Mouse (Mus musculus) hindbrain, embryonic 10.5 days (tissue): ENCODE data around the gene Unc50. TPM values are rescaled to one million over a fixed set of nuclear protein-coding genes. Genes with fewer than 3 reads are reported as not detected.

Experiments used
- DNase-seq: peaks from one replicate; pipeline ENCODE4 v3.0.0-alpha.2; 2017; ENCODE audit warnings: low spot score
- H3K27ac ChIP-seq: fragments of 300-500 bp; sonication (generic); 2 replicates; pipeline ENCODE4 v1.5.1; 2016; ENCODE audit warnings: mild to moderate bottlenecking, moderate library complexity
- H3K27me3 ChIP-seq: fragments of 300-500 bp; sonication (generic); 2 replicates; pipeline ENCODE4 v1.6.1; 2016; ENCODE audit warnings: mild to moderate bottlenecking; ENCODE audit not compliant: poor library complexity, insufficient read depth, severe bottlenecking
- H3K36me3 ChIP-seq: fragments of 300-500 bp; sonication (generic); 2 replicates; pipeline ENCODE4 v1.6.1; 2016; ENCODE audit warnings: mild to moderate bottlenecking, moderate library complexity
- H3K4me1 ChIP-seq: fragments of 300-500 bp; sonication (generic); replicated peaks from 2 replicates; pipeline ENCODE4 v1.6.1; 2016; ENCODE audit warnings: mild to moderate bottlenecking
- H3K4me3 ChIP-seq: fragments of 300-500 bp; sonication (generic); 2 replicates; pipeline ENCODE4 v1.5.1; 2016; ENCODE audit warnings: mild to moderate bottlenecking, moderate library complexity
- H3K9me3 ChIP-seq: fragments of 300-500 bp; sonication (generic); 2 replicates; pipeline ENCODE4 v1.6.1; 2016; ENCODE audit warnings: mild to moderate bottlenecking, moderate library complexity
- WGBS: fragments of 180-500 bp; shearing (Covaris S2); methylation state at CpG from one replicate; pipeline ENCODE4 v1.1.7; 2016; 5-methylcytosine and 5-hydroxymethylcytosine counted together
- polyA plus RNA-seq: library from polyadenylated mRNA; unstranded; fragments of >200 nt; fragmentation: Nextera tagmentation; extraction: Ambion mirVana; gene quantifications from 2 replicates; pipeline ENCODE4 v1.2.1, GENCODE M21; 2016

Unc50 gene
- polyA plus RNA-seq, 1 experiment from 2014 or later = 108 TPM

DNA sequence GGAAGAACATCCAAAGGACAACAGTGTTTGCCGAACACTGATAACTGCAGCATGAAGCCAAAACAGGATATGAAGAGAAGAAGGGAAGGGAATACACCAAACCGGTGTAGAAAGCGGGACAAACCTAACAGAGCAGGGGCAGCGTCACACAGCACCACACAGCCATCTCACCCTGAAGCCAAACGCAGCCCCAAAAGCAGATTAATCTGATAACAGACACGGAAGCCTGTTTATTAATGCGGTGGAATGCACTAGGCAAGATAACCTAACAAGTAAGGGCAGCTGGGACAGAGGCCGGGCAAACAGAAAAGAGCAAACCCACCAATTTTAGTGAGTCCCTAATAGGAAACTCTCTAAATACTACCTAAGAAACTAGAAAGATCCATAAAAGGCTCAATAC is 49.8 kb downstream of the Unc50 start:
- 88% methylated on average over 8 of the region's 8 CpGs for WGBS
- DNase-seq = no peak
- Histone ChIP-seq H3K36me3 (no peaks in the 10 kb centered on the region), H3K4me3 (no peak overlapping the region), H3K4me1 (peaks cover 7% of the 10 kb centered on the region; the same call in 1 of the 2 replicates), H3K27me3 (no peaks in the 10 kb centered on the region), H3K27ac (no peak overlapping the region), H3K9me3 (no peaks in the 10 kb centered on the region)

DNA sequence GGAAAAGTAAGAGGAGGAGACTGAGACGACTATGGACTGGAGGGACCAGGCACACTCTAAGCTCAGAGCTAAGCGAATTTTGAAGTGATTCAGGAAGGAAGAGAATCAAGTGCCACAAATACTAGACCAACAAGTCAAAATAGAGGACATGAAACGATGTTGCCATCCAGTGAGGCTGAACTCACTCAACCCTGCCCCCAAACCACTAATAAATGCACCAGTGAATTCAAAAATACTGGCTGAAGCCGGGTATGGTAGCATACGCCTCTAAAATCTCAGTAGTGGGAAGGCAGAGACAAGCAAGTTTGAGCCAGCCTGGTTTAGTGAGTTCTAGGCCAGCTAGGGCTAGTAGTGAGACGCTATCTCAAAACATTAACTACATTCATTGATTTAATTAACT is 50.8 kb downstream of the Unc50 start:
- Histone ChIP-seq H3K9me3 (no peaks in the 10 kb centered on the region), H3K4me1 (peaks cover 7% of the 10 kb centered on the region; the same call in 1 of the 2 replicates), H3K27ac (no peak overlapping the region), H3K27me3 (no peaks in the 10 kb centered on the region), H3K4me3 (no peak overlapping the region), H3K36me3 (no peaks in the 10 kb centered on the region)
- DNase-seq = no peak
- WGBS = 90% methylated on average over 6 of the region's 6 CpGs

DNA sequence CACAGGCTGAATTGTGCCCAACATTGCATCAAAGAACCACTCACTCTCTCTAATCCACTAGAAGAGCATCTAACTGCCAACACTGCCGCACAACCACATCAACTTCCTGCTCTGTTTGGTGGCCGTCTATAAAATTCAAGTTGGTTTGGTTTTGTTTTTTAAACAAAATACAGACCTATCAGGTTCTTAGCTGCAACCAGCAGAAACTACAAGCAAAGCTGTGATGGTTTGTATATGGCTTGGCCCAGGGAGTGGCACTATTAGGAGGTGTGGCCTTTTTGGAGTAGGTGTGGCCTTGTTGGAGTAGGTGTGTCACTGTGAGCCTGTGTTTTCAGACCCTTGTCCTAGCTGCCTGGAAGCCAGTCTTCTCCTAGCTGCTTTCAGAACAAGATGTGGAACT is 51.4 kb downstream of the Unc50 start:
- Histone ChIP-seq H3K27me3 (no peaks in the 10 kb centered on the region), H3K9me3 (no peaks in the 10 kb centered on the region), H3K27ac (no peak overlapping the region), H3K36me3 (no peaks in the 10 kb centered on the region), H3K4me1 (peaks cover 3% of the 10 kb centered on the region; the same call in 1 of the 2 replicates), H3K4me3 (no peak overlapping the region)
- DNase-seq = no peak
- WGBS = 94% methylated on average over 2 of the region's 2 CpGs

DNA sequence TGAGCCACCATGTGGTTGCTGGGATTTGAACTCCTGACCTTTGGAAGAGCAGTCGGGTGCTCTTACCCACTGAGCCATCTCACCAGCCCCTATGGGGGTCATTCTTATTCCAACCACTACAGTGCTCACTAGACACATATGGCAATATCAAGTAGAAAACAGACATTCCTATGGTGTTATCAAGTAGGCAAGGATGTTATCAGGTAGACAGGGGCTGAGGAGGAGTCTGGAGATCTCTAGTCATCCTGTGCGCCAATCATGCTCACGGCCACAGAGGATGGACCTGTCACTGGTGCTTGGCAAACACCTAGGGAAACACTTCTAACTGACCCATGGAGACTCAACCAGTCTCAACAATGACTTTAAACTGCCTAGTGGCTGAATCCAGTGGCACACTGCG is 54.7 kb downstream of the Unc50 start:
- Histone ChIP-seq H3K27me3 (no peaks in the 10 kb centered on the region), H3K36me3 (0 out of 2 replicates have a peak, but pooled peaks cover 3% of the 10 kb centered on the region), H3K27ac (no peak overlapping the region), H3K4me3 (no peak overlapping the region), H3K9me3 (no peaks in the 10 kb centered on the region), H3K4me1 (no peaks in the 10 kb centered on the region)
- DNase-seq = no peak
- 91% methylated on average over 4 of the region's 4 CpGs for WGBS

DNA sequence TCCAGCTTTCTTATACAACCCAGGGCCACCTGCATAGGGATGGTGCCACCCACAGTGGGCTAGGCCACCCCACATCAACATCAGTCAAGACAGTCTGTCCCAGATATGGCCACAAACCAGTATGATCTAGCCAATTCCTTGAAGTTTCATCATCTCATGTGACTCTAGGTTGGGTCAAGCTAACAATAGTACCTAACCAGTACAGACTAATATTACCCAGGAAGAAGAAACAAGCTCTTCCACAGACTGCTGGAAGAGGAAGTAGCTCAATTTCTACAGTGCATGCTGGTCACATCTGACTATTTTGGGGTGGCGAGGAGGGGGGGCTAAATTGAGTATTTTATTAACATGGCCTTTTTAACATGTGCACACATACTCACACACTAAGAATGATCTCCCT is 56.5 kb downstream of the Unc50 start:
- Histone ChIP-seq H3K36me3 (0 out of 2 replicates have a peak, but pooled peaks cover 3% of the 10 kb centered on the region), H3K4me3 (no peak overlapping the region), H3K27ac (no peak overlapping the region), H3K4me1 (no peaks in the 10 kb centered on the region), H3K27me3 (no peaks in the 10 kb centered on the region), H3K9me3 (no peaks in the 10 kb centered on the region)
- 94% methylated on average over 1 of the region's 1 CpGs for WGBS
- DNase-seq = no peak

DNA sequence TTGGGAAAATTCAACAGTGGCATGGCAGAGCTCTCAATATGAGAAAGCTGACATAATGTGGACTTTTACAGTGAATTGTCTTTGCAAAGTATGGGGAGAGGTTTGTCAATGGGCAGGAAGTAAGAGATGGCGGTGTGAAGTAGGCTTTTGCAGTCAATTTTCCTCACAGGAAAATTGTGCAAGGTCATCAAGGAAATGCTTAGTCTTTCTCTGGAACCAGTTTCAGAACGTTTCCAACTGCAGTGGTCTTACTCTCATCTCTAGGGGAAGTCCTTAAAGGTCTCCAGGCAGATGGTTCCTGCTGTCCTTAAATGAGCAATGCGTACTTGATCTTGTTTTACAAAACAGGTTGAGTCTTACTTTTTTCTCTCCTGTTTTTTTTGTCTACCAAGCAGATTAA is 57.1 kb downstream of the Unc50 start:
- no peak for DNase-seq
- H3K9me3 ChIP-seq = no peaks in the 10 kb centered on the region
- WGBS = 86% methylated on average over 3 of the region's 3 CpGs
- H3K4me1 ChIP-seq = no peaks in the 10 kb centered on the region
- H3K27me3 ChIP-seq = no peaks in the 10 kb centered on the region
- H3K36me3 ChIP-seq = 0 out of 2 replicates have a peak, but pooled peaks cover 3% of the 10 kb centered on the region
- H3K27ac ChIP-seq = no peak overlapping the region
- no peak overlapping the region for H3K4me3 ChIP-seq

DNA sequence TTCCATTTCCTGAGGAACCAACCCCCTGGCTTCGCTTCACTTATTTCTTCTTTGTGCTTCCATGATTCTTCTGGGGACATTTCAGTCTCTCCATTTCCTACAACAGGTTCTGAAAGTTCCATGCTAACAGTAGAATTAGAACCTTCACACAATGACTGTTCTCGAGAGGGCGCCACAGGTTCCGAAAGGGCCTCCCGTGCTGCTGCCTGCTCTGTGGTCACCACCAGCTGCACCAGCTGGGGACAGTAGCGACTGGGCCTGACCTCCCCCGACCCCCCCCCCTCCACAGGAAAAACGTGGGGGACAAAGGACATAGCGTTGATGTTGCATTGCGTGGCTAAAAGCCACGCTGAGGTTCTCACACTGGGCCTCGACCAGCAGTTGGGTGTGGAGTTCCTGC is 58.6 kb downstream of the Unc50 start:
- no peak overlapping the region for H3K27ac ChIP-seq
- 86% methylated on average over 12 of the region's 12 CpGs for WGBS
- H3K27me3 ChIP-seq = no peaks in the 10 kb centered on the region; the same call in 1 of the 2 replicates
- DNase-seq = no peak
- H3K4me1 ChIP-seq = no peaks in the 10 kb centered on the region
- H3K4me3 ChIP-seq = no peak overlapping the region
- H3K9me3 ChIP-seq = no peaks in the 10 kb centered on the region
- H3K36me3 ChIP-seq = 0 out of 2 replicates have a peak, but pooled peaks cover 3% of the 10 kb centered on the region

Other genes with a start within 250 kb of the Unc50 start
- 0.05 TPM in 1 of 2 replicates, not detected in the other for gene Cnga3, start 215.7 kb upstream of the Unc50 start, polyA plus RNA-seq
- 14.5 and 21.8 TPM in 2 replicates for gene Inpp4a, start 130.3 kb upstream of the Unc50 start, polyA plus RNA-seq
- gene Coa5, start within 50 bp of the Unc50 start, polyA plus RNA-seq = 42.8 and 58.0 TPM in 2 replicates
- 1.2 and 2.5 TPM in 2 replicates for gene Mgat4a, start 110.9 kb downstream of the Unc50 start, polyA plus RNA-seq